Mouse (Mus musculus) myocyte (in vitro differentiated cells): ENCODE results near the gene Mfsd13b. TPM values are rescaled to one million over a fixed set of nuclear protein-coding genes. Genes with fewer than 3 reads are reported as not detected.

Experiments used
- H3K27me3 ChIP-seq: one replicate; pipeline ENCODE4 v1.6.1; 2011; ENCODE audit not compliant: control insufficient read depth, insufficient read depth, insufficient read length
- H3K36me3 ChIP-seq: one replicate; pipeline ENCODE4 v1.6.1; 2011; ENCODE audit not compliant: control insufficient read depth, insufficient read depth
- H3K4me2 ChIP-seq: one replicate; pipeline ENCODE4 v1.6.1; 2011; ENCODE audit warnings: low read depth, control low read depth
- H3K4me3 ChIP-seq: one replicate; pipeline ENCODE4 v1.5.1; 2011; ENCODE audit warnings: mild to moderate bottlenecking, control low read depth, moderate library complexity
- H3K79me2 ChIP-seq: one replicate; pipeline ENCODE4 v1.6.1; 2011; ENCODE audit not compliant: control insufficient read depth, insufficient read depth
- H3ac ChIP-seq: one replicate; pipeline ENCODE4 v1.6.1; 2011; ENCODE audit not compliant: control insufficient read depth, insufficient read length
- CEBPB ChIP-seq: IDR thresholded peaks from 2 replicates; pipeline ENCODE4 v1.6.1; 2011; ENCODE audit warnings: mild to moderate bottlenecking, moderate library complexity; ENCODE audit not compliant: poor library complexity, insufficient read depth, severe bottlenecking
- E2F4 ChIP-seq: IDR thresholded peaks from one replicate; pipeline ENCODE4 v1.6.1; 2011; ENCODE audit warnings: mild to moderate bottlenecking, control low read depth, moderate library complexity; ENCODE audit not compliant: insufficient read depth
- MAX ChIP-seq: IDR thresholded peaks from one replicate; pipeline ENCODE4 v1.6.1; 2011; ENCODE audit warnings: low read depth, mild to moderate bottlenecking, control low read depth
- MYOD1 ChIP-seq, 3 experiments: IDR thresholded peaks; one replicate each; pipeline ENCODE4 v1.6.1; 2011; ENCODE audit warnings: control low read depth in 2 of 3, low read depth in 2 of 3, mild to moderate bottlenecking in 2 of 3, moderate library complexity in 1 of 3; ENCODE audit not compliant: insufficient read length in 2 of 3, control insufficient read depth in 1 of 3
- MYOG ChIP-seq, 3 experiments: IDR thresholded peaks; one replicate each; pipeline ENCODE4 v1.6.1; 2011; ENCODE audit warnings: control low read depth in 2 of 3, low read depth in 2 of 3, mild to moderate bottlenecking in 2 of 3; ENCODE audit not compliant: insufficient read length in 2 of 3, control insufficient read depth in 1 of 3, insufficient read depth in 1 of 3
- POLR2A ChIP-seq: IDR thresholded peaks from one replicate; pipeline ENCODE4 v1.6.1; 2011; ENCODE audit warnings: low read depth, mild to moderate bottlenecking, control low read depth, moderate library complexity; ENCODE audit not compliant: insufficient read length
- POLR2AphosphoS2 ChIP-seq: IDR thresholded peaks from one replicate; pipeline ENCODE4 v1.6.1; 2011; ENCODE audit warnings: low read depth, control low read depth; ENCODE audit not compliant: insufficient read length
- REST ChIP-seq: IDR thresholded peaks from one replicate; pipeline ENCODE4 v1.6.1; 2011; ENCODE audit warnings: mild to moderate bottlenecking, control low read depth, moderate library complexity; ENCODE audit not compliant: insufficient read depth, insufficient read length
- SRF ChIP-seq: IDR thresholded peaks from one replicate; pipeline ENCODE4 v1.6.1; 2011; ENCODE audit warnings: low read depth; ENCODE audit not compliant: control insufficient read depth, insufficient read length
- TCF12 ChIP-seq: IDR thresholded peaks from one replicate; pipeline ENCODE4 v1.6.1; 2011; ENCODE audit warnings: mild to moderate bottlenecking, control low read depth; ENCODE audit not compliant: poor library complexity, insufficient read depth, severe bottlenecking
- TCF3 ChIP-seq: IDR thresholded peaks from one replicate; pipeline ENCODE4 v1.6.1; 2011; ENCODE audit warnings: low read depth, control low read depth; ENCODE audit not compliant: insufficient read length
- USF1 ChIP-seq: IDR thresholded peaks from one replicate; pipeline ENCODE4 v1.6.1; 2011; ENCODE audit warnings: low read depth, mild to moderate bottlenecking, control low read depth, moderate library complexity
- polyA plus RNA-seq: library from polyadenylated mRNA; unstranded; fragments of >200 nt; fragmentation: generic; extraction: Trizol; gene quantifications from one replicate; pipeline ENCODE4 v1.2.1, GENCODE M21; 2012; ENCODE audit warnings: missing spikeins

Gene Mfsd13b
- polyA plus RNA-seq, result 0.04 TPM

- peak within 1 kb of the TSS; percentile 45 for H3ac ChIP-seq
- H3K79me2 ChIP-seq, result peaks cover 30% of the 10 kb centered on the region
- peak within 1 kb of the TSS; percentile 53 for H3K4me3 ChIP-seq
- H3K36me3 ChIP-seq, result no peaks in the 10 kb centered on the region
- no peaks in the 10 kb centered on the region for H3K27me3 ChIP-seq
- H3K4me2 ChIP-seq, result peak within 1 kb of the TSS; percentile 87
- TF ChIP-seq POLR2AphosphoS2 (peak; percentile 88), POLR2A (peak; percentile 88), CEBPB (no peak)
Observed at GRCm38 (mm10) chr7:120982200-120982841, at the start of gene Mfsd13b, which contains the start of gene Cdr2. Gene Mfsd13b, plus strand, starts transcription at chr7:120982509. Gene Cdr2, minus strand, starts transcription at chr7:120982312.

GRCm38 (mm10) chr7:120933110-120933509, 49.2 kb upstream of the Mfsd13b start:
- Histone ChIP-seq H3ac (no peak overlapping the region), H3K4me2 (no peak overlapping the region), H3K4me3 (no peak overlapping the region), H3K79me2 (no peaks in the 10 kb centered on the region), H3K27me3 (no peaks in the 10 kb centered on the region), H3K36me3 (peaks cover 19% of the 10 kb centered on the region)
- TF ChIP-seq MYOD1 (IDR thresholded peaks at IDR 0.05; ENCODE audit: control insufficient read depth in 1 of 3, insufficient read length in 2 of 3, low read depth in 2 of 3) (no peak), POLR2A (no peak), TCF12 (no peak), E2F4 (no peak), CEBPB (no peak), REST (no peak), USF1 (no peak), SRF (no peak), POLR2AphosphoS2 (no peak), MAX (no peak), TCF3 (no peak), MYOG (IDR thresholded peaks at IDR 0.05; ENCODE audit: control insufficient read depth in 1 of 3, insufficient read depth in 1 of 3, insufficient read length in 2 of 3, low read depth in 2 of 3) (no peak)

- H3K36me3 ChIP-seq, result peaks cover 18% of the 10 kb centered on the region
- H3K27me3 ChIP-seq, result no peaks in the 10 kb centered on the region
- H3ac ChIP-seq, result no peak overlapping the region
- TF ChIP-seq SRF (no peak), REST (no peak), MYOG (IDR thresholded peaks at IDR 0.05; ENCODE audit: control insufficient read depth in 1 of 3, insufficient read depth in 1 of 3, insufficient read length in 2 of 3, low read depth in 2 of 3) (no peak), POLR2AphosphoS2 (no peak), MYOD1 (IDR thresholded peaks at IDR 0.05; ENCODE audit: control insufficient read depth in 1 of 3, insufficient read length in 2 of 3, low read depth in 2 of 3) (no peak), MAX (no peak), TCF12 (no peak), TCF3 (no peak), POLR2A (no peak), CEBPB (no peak), USF1 (no peak), E2F4 (no peak)
- H3K79me2 ChIP-seq, result no peaks in the 10 kb centered on the region
- H3K4me2 ChIP-seq, result no peak overlapping the region
- no peak overlapping the region for H3K4me3 ChIP-seq
Observed at GRCm38 (mm10) chr7:120933680-120934195, 48.6 kb upstream of the Mfsd13b start.

DNA sequence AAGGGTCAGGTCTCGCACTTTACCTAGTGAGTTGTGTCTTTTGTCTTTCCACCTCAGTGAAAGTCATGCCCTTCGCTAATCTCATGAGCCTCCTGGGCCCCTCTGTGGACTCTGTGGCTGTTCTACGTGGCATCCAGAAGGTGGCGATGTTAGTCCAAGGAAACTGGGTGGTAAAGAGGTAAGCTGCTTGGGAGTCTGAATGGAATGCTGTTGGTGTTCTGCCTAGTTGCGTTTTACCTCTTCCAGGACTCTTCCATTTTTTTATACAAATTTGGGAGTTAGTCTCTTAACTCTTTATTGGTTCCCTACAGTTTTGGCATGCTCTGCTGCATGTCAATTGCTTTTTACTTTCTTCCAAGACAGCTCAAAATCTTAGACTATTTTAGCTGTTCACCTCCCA, 47.6 kb upstream of the Mfsd13b start:
- no peak for TF ChIP-seq MAX
- no peak for TF ChIP-seq MYOD1 (IDR thresholded peaks at IDR 0.05; ENCODE audit: control insufficient read depth in 1 of 3, insufficient read length in 2 of 3, low read depth in 2 of 3)
- no peak for TF ChIP-seq USF1
- TF ChIP-seq E2F4, result no peak
- no peak for TF ChIP-seq POLR2AphosphoS2
- no peak for TF ChIP-seq POLR2A
- TF ChIP-seq REST, result no peak
- no peak for TF ChIP-seq TCF3
- no peak for TF ChIP-seq SRF
- TF ChIP-seq CEBPB, result no peak
- TF ChIP-seq MYOG (IDR thresholded peaks at IDR 0.05; ENCODE audit: control insufficient read depth in 1 of 3, insufficient read depth in 1 of 3, insufficient read length in 2 of 3, low read depth in 2 of 3), result no peak
- TF ChIP-seq TCF12, result no peak
- Histone ChIP-seq H3ac (no peak overlapping the region), H3K4me2 (no peak overlapping the region), H3K27me3 (no peaks in the 10 kb centered on the region), H3K4me3 (no peak overlapping the region), H3K79me2 (no peaks in the 10 kb centered on the region), H3K36me3 (peaks cover 8% of the 10 kb centered on the region)

GRCm38 (mm10) chr7:120936522-120936921, 45.8 kb upstream of the Mfsd13b start:
- Histone ChIP-seq H3ac (no peak overlapping the region), H3K79me2 (no peaks in the 10 kb centered on the region), H3K36me3 (no peaks in the 10 kb centered on the region), H3K4me3 (no peak overlapping the region), H3K27me3 (no peaks in the 10 kb centered on the region), H3K4me2 (no peak overlapping the region)
- no peak for TF ChIP-seq SRF
- TF ChIP-seq POLR2A, result no peak
